Mouse (Mus musculus) liver, embryonic 16.5 days (tissue): ENCODE results near the gene Exoc3l2. TPM values are rescaled to one million over a fixed set of nuclear protein-coding genes. Genes with fewer than 3 reads are reported as not detected.

Experiments
- ATAC-seq: fragments of 200-750 bp; cut with Nextera tagmentation; 2 replicates; pipeline ENCODE4 v1.8.0; 2017; ENCODE audit warnings: low read depth, mild to moderate bottlenecking, moderate number of reproducible peaks, moderate library complexity
- H3K27ac ChIP-seq: fragments of 300-500 bp; sonication (generic); 2 replicates; pipeline ENCODE4 v1.5.1; 2014; ENCODE audit warnings: mild to moderate bottlenecking, low read length
- H3K27me3 ChIP-seq: fragments of 300-500 bp; sonication (generic); 2 replicates; pipeline ENCODE4 v1.6.1; 2014; ENCODE audit warnings: low read depth, low read length, mixed read lengths; ENCODE audit not compliant: control insufficient read depth, insufficient read depth
- H3K36me3 ChIP-seq: fragments of 300-500 bp; sonication (generic); 2 replicates; pipeline ENCODE4 v1.6.1; 2014; ENCODE audit warnings: mild to moderate bottlenecking; ENCODE audit not compliant: control insufficient read depth, insufficient read depth
- H3K4me1 ChIP-seq: fragments of 300-500 bp; sonication (generic); 2 replicates; pipeline ENCODE4 v1.6.1; 2014; ENCODE audit warnings: low read depth, low read length, mixed read lengths; ENCODE audit not compliant: control insufficient read depth
- H3K4me2 ChIP-seq: fragments of 300-500 bp; sonication (generic); 2 replicates; pipeline ENCODE4 v1.6.1; 2014; ENCODE audit warnings: low read depth, low read length, mixed read lengths
- H3K4me3 ChIP-seq: fragments of 300-500 bp; sonication (generic); 2 replicates; pipeline ENCODE4 v1.5.1; 2014; ENCODE audit warnings: low read depth, mild to moderate bottlenecking, low read length
- H3K9ac ChIP-seq: fragments of 300-500 bp; sonication (generic); 2 replicates; pipeline ENCODE4 v1.6.1; 2014; ENCODE audit warnings: low read depth, low read length
- H3K9me3 ChIP-seq: fragments of 300-500 bp; sonication (generic); replicated peaks from 2 replicates; pipeline ENCODE4 v1.6.1; 2016; ENCODE audit warnings: low read length; ENCODE audit not compliant: control insufficient read depth
- WGBS: fragments of 180-500 bp; shearing (Covaris S2); extraction: QIAGEN DNeasy Blood & Tissue Kit; methylation state at CpG from one replicate; pipeline ENCODE4 v1.1.7; 2014; ENCODE audit not compliant: insufficient replicate concordance; 5-methylcytosine and 5-hydroxymethylcytosine counted together
- polyA plus RNA-seq: library from polyadenylated mRNA; unstranded; fragments of >200 nt; fragmentation: Nextera tagmentation; extraction: Ambion mirVana; gene quantifications from 2 replicates; pipeline ENCODE4 v1.2.1, GENCODE M21; 2015

Exoc3l2 gene
- polyA plus RNA-seq, 1 experiment from 2014 or later: 0.54 TPM

- Histone ChIP-seq H3K27ac (no peak overlapping the region), H3K4me1 (no peaks in the 10 kb centered on the region), H3K36me3 (peaks cover 50% of the 10 kb centered on the region), H3K4me2 (no peak overlapping the region), H3K4me3 (no peak overlapping the region), H3K27me3 (no peaks in the 10 kb centered on the region), H3K9me3 (no peaks in the 10 kb centered on the region), H3K9ac (no peak overlapping the region)
- WGBS: 90% methylated on average over 14 of the region's 14 CpGs
- no peak for ATAC-seq
These were observed 69.1 kb downstream of the Exoc3l2 start for GRCm38 (mm10) chr7:19532240-19532639.

GRCm38 (mm10) chr7:19534676-19535075, 71.5 kb downstream of the Exoc3l2 start:
- H3K4me1 ChIP-seq: no peaks in the 10 kb centered on the region
- no peak overlapping the region for H3K4me3 ChIP-seq
- H3K9ac ChIP-seq: no peak overlapping the region
- H3K36me3 ChIP-seq: peaks cover 50% of the 10 kb centered on the region
- H3K9me3 ChIP-seq: no peaks in the 10 kb centered on the region
- H3K27me3 ChIP-seq: no peaks in the 10 kb centered on the region
- ATAC-seq: no peak
- no peak overlapping the region for H3K4me2 ChIP-seq
- WGBS: 87% methylated on average over 10 of the region's 10 CpGs
- H3K27ac ChIP-seq: no peak overlapping the region

GRCm38 (mm10) chr7:19540771-19541566, 77.8 kb downstream of the Exoc3l2 start:
- no peak overlapping the region for H3K9ac ChIP-seq
- H3K36me3 ChIP-seq: no peaks in the 10 kb centered on the region
- no peaks in the 10 kb centered on the region for H3K9me3 ChIP-seq
- no peak overlapping the region for H3K4me2 ChIP-seq
- H3K4me1 ChIP-seq: peaks cover 19% of the 10 kb centered on the region
- H3K27me3 ChIP-seq: no peaks in the 10 kb centered on the region
- H3K27ac ChIP-seq: no peak overlapping the region
- WGBS: 85% methylated on average over 2 of the region's 2 CpGs
- no peak overlapping the region for H3K4me3 ChIP-seq
- ATAC-seq: no peak

GRCm38 (mm10) chr7:19541681-19542154, 78.6 kb downstream of the Exoc3l2 start:
- H3K4me3 ChIP-seq: no peak overlapping the region
- no peaks in the 10 kb centered on the region for H3K9me3 ChIP-seq
- no peak for ATAC-seq
- H3K27ac ChIP-seq: no peak overlapping the region
- peaks cover 22% of the 10 kb centered on the region for H3K4me1 ChIP-seq
- no peaks in the 10 kb centered on the region for H3K27me3 ChIP-seq
- H3K4me2 ChIP-seq: no peak overlapping the region
- H3K9ac ChIP-seq: no peak overlapping the region
- 82% methylated on average over 7 of the region's 7 CpGs for WGBS
- H3K36me3 ChIP-seq: no peaks in the 10 kb centered on the region

- Histone ChIP-seq H3K36me3 (no peaks in the 10 kb centered on the region), H3K4me3 (no peak overlapping the region), H3K4me1 (peaks cover 25% of the 10 kb centered on the region), H3K4me2 (no peak overlapping the region), H3K9ac (no peak overlapping the region), H3K27ac (no peak overlapping the region), H3K27me3 (no peaks in the 10 kb centered on the region), H3K9me3 (no peaks in the 10 kb centered on the region)
- WGBS: 58% methylated on average over 8 of the region's 8 CpGs
- ATAC-seq: no peak
These were observed 79.1 kb downstream of the Exoc3l2 start for GRCm38 (mm10) chr7:19542155-19542691.

GRCm38 (mm10) chr7:19543584-19543983, 80.5 kb downstream of the Exoc3l2 start:
- Histone ChIP-seq H3K9ac (no peak overlapping the region), H3K27ac (no peak overlapping the region), H3K4me1 (peaks cover 32% of the 10 kb centered on the region), H3K9me3 (no peaks in the 10 kb centered on the region), H3K27me3 (no peaks in the 10 kb centered on the region), H3K4me2 (no peak overlapping the region), H3K36me3 (no peaks in the 10 kb centered on the region), H3K4me3 (no peak overlapping the region)
- 46% methylated on average over 6 of the region's 6 CpGs for WGBS
- no peak for ATAC-seq

GRCm38 (mm10) chr7:19546007-19546406, 82.9 kb downstream of the Exoc3l2 start:
- Histone ChIP-seq H3K27me3 (no peaks in the 10 kb centered on the region), H3K27ac (0 out of 2 replicates have a peak overlapping the region, but pooled peaks have one; percentile 9), H3K9ac (no peak overlapping the region), H3K36me3 (no peaks in the 10 kb centered on the region), H3K4me2 (no peak overlapping the region), H3K9me3 (no peaks in the 10 kb centered on the region), H3K4me1 (peaks cover 38% of the 10 kb centered on the region), H3K4me3 (no peak overlapping the region)
- 62% methylated on average over 3 of the region's 3 CpGs for WGBS
- ATAC-seq: no peak

Other genes starting within 250 kb of the Exoc3l2 start
- 13.2 and 14.3 TPM in 2 replicates for gene Opa3, start 235.0 kb upstream of the Exoc3l2 start, polyA plus RNA-seq
- 32.8 and 33.0 TPM in 2 replicates for gene Vasp, start 191.5 kb upstream of the Exoc3l2 start, polyA plus RNA-seq
- 0.11 TPM in 1 of 2 replicates, not detected in the other for gene Ppm1n, start 183.3 kb upstream of the Exoc3l2 start, polyA plus RNA-seq
- 2.9 and 4.1 TPM in 2 replicates for gene Rtn2, start 180.7 kb upstream of the Exoc3l2 start, polyA plus RNA-seq
- gene Fosb, start 153.3 kb upstream of the Exoc3l2 start, polyA plus RNA-seq: not detected in 2 replicates
- gene Ercc1, start 118.6 kb upstream of the Exoc3l2 start, polyA plus RNA-seq: 11.4 and 14.5 TPM in 2 replicates
- gene Cd3eap, start 103.8 kb upstream of the Exoc3l2 start, polyA plus RNA-seq: 6.8 TPM in 2 replicates
- gene Ppp1r13l, start 103.6 kb upstream of the Exoc3l2 start, polyA plus RNA-seq: 0.57 and 0.85 TPM in 2 replicates
- 5.9 and 6.2 TPM in 2 replicates for gene Ercc2, start 81.3 kb upstream of the Exoc3l2 start, polyA plus RNA-seq
- gene Klc3, start 59.2 kb upstream of the Exoc3l2 start, polyA plus RNA-seq: 0.34 and 0.51 TPM in 2 replicates
- gene Ckm, start 58.6 kb upstream of the Exoc3l2 start, polyA plus RNA-seq: 27.9 and 65.4 TPM in 2 replicates
- 0.99 and 1.3 TPM in 2 replicates for gene Mark4, start 4.5 kb upstream of the Exoc3l2 start, polyA plus RNA-seq
- 0.65 and 0.72 TPM in 2 replicates for gene Bloc1s3, start 45.0 kb downstream of the Exoc3l2 start, polyA plus RNA-seq
- gene Trappc6a, start 45.1 kb downstream of the Exoc3l2 start, polyA plus RNA-seq: 37.2 and 37.4 TPM in 2 replicates
- gene Nkpd1, start 54.5 kb downstream of the Exoc3l2 start, polyA plus RNA-seq: not detected in 2 replicates
- 9.5 and 11.3 TPM in 2 replicates for gene Ppp1r37, start 99.7 kb downstream of the Exoc3l2 start, polyA plus RNA-seq
- 0.48 and 0.59 TPM in 2 replicates for gene Zfp296, start 114.0 kb downstream of the Exoc3l2 start, polyA plus RNA-seq
- 71.1 and 74.2 TPM in 2 replicates for gene Gemin7, start 114.3 kb downstream of the Exoc3l2 start, polyA plus RNA-seq
- 9.4 and 11.4 TPM in 2 replicates for gene Clasrp, start 141.2 kb downstream of the Exoc3l2 start, polyA plus RNA-seq
- gene Relb, start 166.1 kb downstream of the Exoc3l2 start, polyA plus RNA-seq: 1.5 and 1.7 TPM in 2 replicates
- gene Clptm1, start 201.7 kb downstream of the Exoc3l2 start, polyA plus RNA-seq: 36.2 and 42.7 TPM in 2 replicates
- gene Apoc2, start 214.6 kb downstream of the Exoc3l2 start, polyA plus RNA-seq: 1,344 and 1,420 TPM in 2 replicates
- gene Gm44805, start 218.1 kb downstream of the Exoc3l2 start, polyA plus RNA-seq: 20.6 and 35.3 TPM in 2 replicates
- gene Apoc4, start 218.1 kb downstream of the Exoc3l2 start, polyA plus RNA-seq: 405 and 488 TPM in 2 replicates
- 919 and 984 TPM in 2 replicates for gene Apoc1, start 229.3 kb downstream of the Exoc3l2 start, polyA plus RNA-seq
- gene Apoe, start 235.9 kb downstream of the Exoc3l2 start, polyA plus RNA-seq: 3,720 and 4,229 TPM in 2 replicates